Mouse (Mus musculus): ENCODE data around the gene Ccdc167.

DNA sequence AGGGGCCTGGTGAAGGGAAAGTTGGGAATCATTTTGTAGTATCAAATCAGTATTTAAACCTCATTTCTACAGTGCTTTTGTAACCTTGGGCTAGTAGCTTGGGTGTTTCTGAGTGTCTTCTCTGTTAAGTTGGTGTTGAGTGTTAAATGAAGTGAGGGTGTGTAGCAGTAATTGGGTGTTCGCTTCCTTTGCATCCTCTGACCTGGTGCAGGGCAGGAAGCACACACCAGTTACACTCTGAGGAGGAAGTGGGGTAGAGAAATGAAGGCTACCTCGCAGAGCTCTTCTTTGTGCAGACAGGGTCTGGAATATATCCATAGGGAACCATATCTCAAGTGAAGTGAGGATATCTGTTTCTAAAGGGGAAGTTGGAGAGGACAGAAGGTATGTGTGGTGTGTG, 35.9 kb downstream of the Ccdc167 start:
- TF ChIP-seq TAL1 (IDR thresholded peaks at IDR 0.05; ENCODE audit: low read length) (no peak), GATA1 (IDR thresholded peaks at IDR 0.05; ENCODE audit: low read length) (no peak)

Data from erythroblast, embryonic 14.5 days (primary cell).